Mouse (Mus musculus) embryo, embryonic 10 days (tissue): ENCODE measurements around the gene Amotl1.
"Not testable (repeated sequence)": the region's sequence is repeated elsewhere in the genome, so short reads cannot be mapped to it uniquely, and the experiment has no call there.

Source experiments
- DNase-seq: peaks from one replicate; pipeline ENCODE4 v3.0.0-alpha.2; 2015; ENCODE audit warnings: low spot score

Gene Amotl1

DNA sequence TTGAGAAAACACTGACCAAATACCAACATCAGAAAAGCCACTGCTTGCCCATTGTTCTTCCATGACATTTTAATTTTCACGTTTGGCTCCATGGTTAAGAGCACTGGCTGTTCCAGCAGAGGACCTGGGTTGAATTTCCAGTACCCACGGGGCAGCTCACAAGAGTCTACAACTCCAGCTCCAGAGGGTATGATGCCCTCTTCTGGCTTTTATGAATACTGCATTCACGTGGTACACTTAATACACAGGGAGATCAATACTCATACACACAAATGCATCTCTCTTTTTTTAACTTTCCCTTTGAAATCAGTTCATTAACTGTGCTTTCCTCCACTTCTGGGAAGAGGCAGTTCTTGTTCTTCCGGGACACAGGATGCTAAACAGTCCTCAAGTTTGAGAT is 41.4 kb downstream of the Amotl1 start:
- DNase-seq: no peak

- no peak for DNase-seq
These were observed 45.1 kb downstream of the Amotl1 start for GRCm38 (mm10) chr9:14599799-14600198.

DNA sequence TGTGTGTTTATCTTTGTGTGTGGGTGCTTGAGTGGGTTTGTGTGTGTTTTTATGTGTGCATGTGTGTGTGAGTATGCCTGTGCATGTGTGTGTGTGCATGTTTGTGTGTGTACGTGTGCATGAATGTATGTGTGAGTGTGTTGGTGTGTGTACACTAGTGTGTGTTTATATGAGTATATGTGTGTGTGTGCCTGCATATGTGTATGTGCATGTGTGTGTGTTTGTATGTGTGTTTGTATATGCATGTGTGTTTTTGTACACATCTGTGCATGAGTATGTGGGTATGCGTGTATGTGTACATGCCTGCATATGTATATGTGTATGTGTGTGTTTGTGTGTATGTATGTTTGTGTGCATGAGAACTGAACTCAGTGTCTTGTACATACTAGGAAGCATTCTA is 46.7 kb downstream of the Amotl1 start:
- DNase-seq: no peak

- DNase-seq: no peak
These were observed 47.4 kb downstream of the Amotl1 start for GRCm38 (mm10) chr9:14597429-14597828.

GRCm38 (mm10) chr9:14596858-14597257 is 48.0 kb downstream of the Amotl1 start:
- no peak for DNase-seq

DNA sequence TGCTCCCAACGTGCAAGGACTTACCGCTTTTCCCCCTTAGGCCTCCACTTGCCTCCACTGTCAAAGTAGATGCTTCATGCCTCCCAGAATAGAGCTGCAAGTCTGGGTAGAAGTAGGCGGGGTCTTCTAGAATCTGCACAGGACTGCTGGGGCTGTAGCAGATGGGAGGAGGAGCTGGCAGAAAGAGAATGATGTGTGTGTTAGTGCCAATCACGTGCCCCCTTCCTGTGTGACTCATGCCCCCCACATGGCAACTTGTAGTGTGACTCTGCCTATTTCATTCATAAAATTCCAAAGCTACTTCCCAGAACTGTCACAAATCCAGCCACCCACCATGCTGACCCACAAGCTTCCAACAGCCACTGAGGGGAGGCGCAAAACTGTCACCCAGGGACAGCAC is 48.4 kb downstream of the Amotl1 start:
- no peak for DNase-seq

DNA sequence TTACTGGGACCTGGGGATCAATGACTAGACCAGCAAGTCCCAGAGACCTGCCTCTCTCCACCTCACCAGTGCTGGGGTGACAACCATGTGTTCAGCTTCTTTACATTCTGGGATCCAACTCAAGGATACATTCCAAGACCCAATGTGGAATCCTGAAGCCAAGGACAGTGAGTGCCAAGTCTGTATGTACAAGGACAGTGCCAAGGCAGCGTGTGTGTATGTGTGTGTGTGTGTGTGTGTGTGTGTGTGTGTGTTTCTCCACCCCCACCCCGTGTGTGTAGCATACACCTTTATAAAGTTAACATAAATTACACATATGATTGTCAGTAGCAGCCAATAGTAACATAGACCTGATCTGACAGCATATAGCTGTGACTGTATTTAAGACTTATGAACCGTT is 49.0 kb downstream of the Amotl1 start:
- no peak for DNase-seq

- DNase-seq: no peak
These were observed 51.0 kb downstream of the Amotl1 start for GRCm38 (mm10) chr9:14593880-14594279.

DNA sequence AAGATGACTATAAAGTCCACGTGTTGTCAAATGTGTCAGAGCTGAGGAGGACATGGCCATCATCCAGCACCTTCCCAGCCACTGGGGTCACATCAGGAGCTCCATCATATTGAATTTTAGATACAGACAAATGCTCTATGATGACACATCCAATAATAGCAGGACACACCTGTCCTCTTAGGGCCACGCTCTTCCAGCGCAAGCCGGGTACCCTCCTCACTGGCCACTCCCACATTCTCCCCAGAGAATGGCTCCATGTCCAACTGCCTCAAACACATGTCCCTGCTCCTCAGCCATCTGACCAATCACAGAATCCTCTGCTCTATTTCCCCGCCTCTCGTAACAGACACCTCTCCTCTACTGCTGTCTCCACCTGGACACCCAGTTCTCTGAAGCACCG is 54.2 kb downstream of the Amotl1 start:
- DNase-seq: no peak

- DNase-seq: no peak
These were observed 56.2 kb downstream of the Amotl1 start for GRCm38 (mm10) chr9:14588690-14589089.

GRCm38 (mm10) chr9:14585702-14586101 is 59.2 kb downstream of the Amotl1 start:
- peak; percentile 68 for DNase-seq

- no peak for DNase-seq
These were observed 65.9 kb downstream of the Amotl1 start for GRCm38 (mm10) chr9:14578960-14579359.

DNA sequence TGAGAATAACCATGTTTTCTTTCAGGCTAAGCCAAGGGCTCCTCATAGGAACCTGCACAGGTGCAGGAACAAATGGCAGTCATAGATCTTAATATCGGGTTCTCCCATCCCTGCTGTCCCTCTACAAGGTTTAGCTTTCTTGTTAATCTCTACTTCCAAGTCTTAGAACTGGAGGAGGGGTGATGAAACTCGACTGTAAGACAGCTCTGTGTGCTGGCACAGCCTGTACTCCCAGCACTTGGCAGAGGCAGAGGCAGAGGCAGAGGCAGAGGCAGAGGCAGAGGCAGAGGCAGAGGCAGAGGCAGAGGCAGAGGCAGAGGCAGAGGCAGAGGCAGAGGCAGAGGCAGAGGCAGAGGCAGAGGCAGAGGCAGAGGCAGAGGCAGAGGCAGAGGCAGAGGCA is 68.5 kb downstream of the Amotl1 start:
- not testable (repeated sequence) for DNase-seq

GRCm38 (mm10) chr9:14574760-14575399 is 70.0 kb downstream of the Amotl1 start:
- no peak for DNase-seq

DNA sequence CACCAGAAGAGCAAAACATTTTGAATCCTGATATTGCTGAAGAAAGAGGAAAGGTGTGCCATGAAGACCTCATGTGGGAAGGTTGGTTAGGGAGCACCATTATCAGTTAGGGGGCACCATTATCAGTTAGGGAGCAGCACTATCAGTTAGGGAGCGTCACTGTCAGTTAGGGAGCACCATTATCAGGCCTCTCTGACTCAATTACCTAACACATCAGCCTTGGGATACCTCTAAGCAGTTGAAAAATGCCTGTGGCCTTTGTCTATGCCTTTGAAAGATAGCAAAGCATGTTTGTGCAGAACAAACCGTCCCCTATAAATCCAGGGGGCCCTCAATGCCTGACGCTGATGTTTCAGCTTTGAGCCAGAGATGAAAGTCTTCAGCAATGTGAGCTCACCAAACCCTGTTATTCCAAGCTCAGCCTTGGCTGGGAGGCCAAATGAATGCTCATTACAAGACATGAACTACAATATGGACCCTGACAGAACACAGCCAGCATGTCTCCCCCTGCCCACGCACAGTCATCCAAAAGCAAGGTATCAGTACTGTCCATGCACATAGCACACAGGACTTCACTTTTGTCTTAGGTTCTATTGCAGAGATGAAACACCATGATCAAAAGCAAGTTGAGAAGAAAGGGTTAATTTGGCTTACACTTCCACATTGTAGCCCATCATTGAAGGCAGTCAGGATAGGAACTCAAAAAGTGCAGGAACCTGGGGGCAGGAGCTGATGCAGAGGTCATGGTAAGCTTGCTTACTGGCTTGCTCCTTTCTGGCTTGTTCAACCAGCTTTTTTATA is 75.5 kb downstream of the Amotl1 start:
- no peak for DNase-seq

DNA sequence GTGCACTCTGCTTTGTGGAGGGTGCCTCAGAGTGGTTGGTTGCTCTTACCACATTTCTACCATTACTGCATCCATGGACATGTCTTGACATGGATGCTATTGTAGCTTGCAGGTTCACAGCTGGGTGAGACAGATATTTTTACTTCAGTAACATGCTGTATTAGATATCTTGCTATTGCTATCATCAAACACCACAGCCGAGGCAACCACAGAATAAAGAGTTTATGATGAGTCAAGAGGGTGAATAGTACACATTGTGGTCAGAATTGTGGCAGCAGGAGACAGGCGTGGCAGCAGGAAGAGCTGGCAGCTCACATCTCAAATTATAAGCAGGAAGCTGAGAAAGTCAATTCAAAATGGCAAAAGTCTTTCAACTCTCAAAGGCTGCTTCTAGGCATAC is 76.4 kb downstream of the Amotl1 start:
- DNase-seq: no peak

DNA sequence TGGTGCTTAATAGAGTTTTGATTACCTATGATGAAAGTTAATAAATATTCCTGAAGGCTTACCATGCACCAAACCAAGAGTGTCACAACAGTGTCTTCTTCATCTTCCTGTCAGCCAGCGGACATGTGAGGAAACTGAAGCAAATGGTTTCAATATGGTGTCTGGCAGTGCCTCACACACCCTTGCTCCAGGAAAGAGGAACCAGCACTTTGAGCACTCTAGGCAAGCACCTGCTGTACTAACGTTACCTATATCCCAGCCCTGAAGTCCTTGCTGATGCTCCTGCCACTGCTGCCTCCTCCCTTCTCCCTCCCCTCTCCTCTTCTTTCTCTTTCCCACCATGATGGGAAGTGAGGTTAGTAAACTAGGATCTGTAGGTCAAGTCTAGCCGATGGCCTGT is 80.4 kb downstream of the Amotl1 start:
- no peak for DNase-seq

DNA sequence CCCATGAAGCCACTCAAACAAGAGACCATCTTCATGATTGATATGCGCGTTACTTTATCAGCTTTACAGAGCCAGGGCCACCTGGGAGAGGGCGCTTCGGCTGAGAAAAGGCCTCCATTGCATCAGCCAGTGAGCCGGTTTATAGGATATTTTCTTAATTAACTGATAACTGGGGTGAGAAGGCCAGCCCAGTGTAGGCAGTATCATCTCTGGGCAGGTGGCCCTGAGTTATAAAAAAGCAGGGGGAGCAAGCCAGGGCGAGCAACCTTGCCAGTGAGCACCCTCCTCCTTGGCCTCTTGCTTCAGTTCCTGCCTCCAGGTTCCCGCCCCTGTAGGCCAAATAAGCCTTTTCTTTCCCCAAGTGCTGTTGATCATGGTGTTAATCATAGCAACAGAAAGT is 81.5 kb downstream of the Amotl1 start:
- no peak for DNase-seq

DNA sequence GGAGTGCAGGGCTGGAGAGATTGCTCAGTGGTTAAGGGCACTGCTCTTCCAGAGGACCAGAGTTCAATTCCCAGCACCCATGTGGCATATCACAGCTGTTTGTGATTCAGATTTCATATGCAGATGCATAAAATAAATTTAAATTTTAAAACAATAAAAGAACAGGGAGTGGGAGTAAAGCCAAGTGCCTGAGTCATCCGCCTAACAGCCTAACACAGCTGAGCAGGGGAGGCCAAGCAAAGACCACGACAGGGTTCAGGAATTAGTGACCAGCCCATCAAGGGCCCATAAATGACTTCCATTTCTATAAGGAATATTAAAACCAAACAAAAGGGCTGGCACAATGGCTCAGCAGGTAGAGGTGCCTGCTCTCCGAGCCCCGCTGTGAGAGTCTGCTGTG is 84.3 kb downstream of the Amotl1 start:
- no peak for DNase-seq

DNA sequence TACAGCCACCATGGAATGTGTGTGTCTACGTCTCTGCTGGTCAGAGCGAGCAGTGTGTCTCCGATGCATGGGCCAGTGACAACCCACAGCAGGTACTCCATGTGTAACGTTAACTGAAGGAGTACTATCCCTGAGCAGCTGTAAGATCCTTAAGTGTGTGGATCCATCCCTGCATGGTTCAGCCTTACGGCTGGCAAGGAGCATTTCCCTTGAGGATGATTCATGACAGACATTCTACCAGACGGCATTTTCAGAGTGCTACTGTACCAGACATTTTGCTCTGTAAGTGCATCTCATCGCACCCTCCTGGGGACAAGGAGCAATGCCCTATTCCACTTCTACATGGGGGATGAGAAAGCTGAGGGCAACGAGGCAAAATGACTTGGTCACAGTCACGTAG is 84.9 kb downstream of the Amotl1 start:
- no peak for DNase-seq

GRCm38 (mm10) chr9:14559430-14559829 is 85.4 kb downstream of the Amotl1 start:
- no peak for DNase-seq

DNA sequence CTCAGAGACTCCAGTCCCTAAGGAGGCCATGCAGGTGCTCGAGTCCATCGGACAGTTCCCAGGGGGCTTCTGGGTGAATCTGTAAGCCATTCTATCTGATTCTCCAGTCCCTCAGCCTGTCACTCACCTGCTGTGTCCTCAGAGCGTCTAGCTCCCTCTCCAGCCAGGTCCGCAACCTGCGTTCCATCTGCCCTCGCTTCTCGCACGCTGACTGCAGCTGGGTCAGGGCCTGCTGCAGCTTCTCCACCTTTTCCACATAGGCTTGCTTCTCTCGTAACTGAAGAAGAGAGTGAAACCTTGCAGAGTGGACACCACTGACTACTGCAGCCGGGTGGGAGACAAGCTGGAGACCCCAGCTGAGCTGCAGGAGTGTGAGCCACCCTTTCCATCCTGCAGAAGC is 86.5 kb downstream of the Amotl1 start:
- DNase-seq: no peak

GRCm38 (mm10) chr9:14548366-14548761 is 96.5 kb downstream of the Amotl1 start:
- DNase-seq: peak; percentile 33
